Mouse (Mus musculus) heart, postnatal 36 days (tissue): ENCODE measurements at regions not wholly inside any gene's neighbourhood (a gene's known extent, or its start where the extent isn't known, plus 50 kb on each side); places are given as distances from the start of the nearest gene placed in this dataset.

Source experiments
- DNase-seq, 2 experiments: peaks; one replicate each; pipeline ENCODE4 v3.0.0; 2021 to 2022
- intact Hi-C: fragments of 180-260 bp; cut with DNase I; formaldehyde crosslinking; loops from one replicate; pipeline ENCODE4 v1.15.1; 2025

DNA sequence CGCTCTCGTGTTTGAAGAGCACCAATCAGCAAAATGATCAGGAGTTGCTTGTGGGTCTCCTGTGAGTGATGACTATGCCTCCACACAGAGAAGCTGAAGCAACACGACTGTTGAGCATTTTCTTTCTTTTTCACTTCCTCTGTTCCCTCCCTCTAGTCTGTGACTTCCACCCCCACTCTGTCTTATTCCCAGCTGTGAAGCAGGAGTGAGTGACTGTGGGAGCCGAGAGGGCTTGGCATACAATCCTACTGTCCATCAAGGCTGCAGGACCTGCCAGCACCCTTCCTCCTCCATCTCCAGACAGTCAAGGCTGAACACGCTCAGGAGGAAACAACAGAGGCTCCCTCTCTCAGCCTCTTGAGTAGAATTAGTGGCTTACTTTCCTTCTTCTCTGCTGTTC is 401.3 kb downstream of the Plcl1 start:
- DNase-seq: peak; percentile 15 to 27
- intact Hi-C loops: no loop called here

DNA sequence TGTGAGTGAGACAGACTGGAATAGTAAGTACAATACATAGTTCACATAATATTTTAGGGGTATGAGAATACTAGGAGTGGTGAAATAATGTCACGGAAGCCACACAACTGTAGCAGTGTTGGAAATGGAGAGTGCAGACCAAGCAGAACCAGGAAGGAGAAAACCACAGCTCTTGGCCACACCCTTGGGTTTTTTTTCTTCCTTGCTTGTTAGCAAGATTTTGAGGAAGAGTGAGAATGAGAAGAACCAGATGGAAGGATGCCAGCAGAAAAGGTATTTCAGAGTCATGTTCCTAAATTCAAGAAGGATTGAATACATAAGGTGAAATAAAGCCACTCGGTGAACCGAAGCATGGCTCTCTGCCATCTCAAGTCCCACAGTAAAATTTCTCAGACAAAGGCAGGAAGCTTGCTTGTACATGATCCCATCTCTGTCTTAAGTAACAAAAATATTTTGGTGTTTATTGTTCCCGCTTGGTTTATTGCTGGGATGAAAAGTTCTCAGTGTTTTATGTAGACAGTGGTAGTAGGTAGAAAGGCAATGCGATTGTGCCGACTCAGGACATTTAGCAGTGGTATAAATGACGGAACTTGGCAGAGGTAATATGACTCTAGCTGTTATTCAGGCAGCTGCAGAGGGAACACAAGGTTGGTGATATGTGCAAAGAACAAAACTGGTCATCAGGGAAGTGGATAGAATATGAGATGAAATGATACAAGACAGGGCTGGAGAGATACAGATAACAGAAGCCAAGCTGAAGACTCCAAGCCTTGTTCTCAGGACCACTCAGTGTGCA is 403.2 kb downstream of the Plcl1 start:
- intact Hi-C loops: no loop called here
- DNase-seq: no peak

DNA sequence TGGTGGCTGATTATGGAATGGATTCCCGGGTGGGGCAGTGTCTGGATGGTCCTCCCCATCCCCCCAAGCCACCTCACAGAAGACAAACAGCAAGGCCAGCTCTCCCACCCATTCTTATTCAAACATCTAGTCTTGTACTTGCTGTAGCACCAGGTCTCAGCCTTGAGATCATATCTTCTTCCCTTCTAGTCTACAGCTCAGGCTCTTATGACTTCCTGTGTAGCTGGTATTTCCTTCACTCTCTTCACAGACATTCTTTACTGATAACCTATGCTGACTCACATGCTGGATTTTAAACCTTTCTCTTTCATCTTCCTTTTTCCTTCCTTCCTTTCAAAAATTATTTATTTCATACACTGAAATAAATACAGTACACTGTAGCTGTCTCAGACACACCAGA is 406.8 kb downstream of the Plcl1 start:
- intact Hi-C loops: no loop called here
- no peak for DNase-seq

DNA sequence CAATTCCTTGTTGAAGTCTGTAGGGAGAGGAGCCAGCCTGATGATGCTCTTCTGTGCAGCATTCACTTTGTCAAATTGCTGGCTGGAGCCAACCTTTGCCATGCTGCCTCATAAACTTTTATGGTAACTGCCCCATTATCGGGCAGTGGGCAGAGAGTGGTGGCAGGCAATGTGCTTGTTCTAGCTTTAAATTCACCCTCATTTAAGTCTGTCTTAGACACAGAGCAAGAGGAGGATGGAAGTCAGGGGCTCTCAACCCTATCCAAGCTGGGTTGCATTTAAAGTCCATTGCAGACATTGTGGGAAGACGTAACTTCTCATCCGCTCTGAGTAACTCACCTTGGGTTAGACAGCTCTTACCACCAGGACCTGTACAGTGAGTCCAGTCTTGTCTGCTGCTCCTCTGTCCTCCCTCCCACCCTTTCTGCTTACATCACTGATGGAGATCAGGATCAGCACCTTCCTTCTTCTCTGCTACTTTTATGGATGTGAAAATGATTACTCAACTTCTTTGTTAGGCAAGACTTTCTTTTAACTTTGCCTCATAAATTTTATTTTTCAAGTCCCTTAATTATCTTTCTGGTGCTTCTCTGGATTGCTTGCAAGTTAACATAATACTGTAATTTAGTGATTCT is 415.3 kb downstream of the Plcl1 start:
- intact Hi-C loops: no loop called here
- no peak for DNase-seq

DNA sequence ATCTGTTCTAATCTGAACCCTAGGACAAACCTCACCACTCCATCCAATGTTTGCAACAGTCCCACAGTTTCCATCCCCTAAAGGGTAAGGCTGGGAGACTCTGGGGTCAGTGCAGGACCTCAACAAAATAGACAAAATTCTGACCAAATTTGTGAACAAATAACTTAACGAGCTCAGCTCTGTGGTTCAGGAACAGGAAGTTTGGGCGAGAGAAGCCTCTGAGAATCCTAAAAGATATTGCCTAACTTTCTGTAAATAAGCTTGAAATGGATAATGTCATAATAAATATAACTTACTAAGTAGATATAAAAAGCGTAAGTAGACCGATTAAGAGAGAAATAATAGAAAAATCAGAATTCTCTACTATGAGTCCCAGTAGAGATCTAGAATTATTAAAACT is 416.9 kb downstream of the Plcl1 start:
- DNase-seq: no peak
- intact Hi-C loops: no loop called here

DNA sequence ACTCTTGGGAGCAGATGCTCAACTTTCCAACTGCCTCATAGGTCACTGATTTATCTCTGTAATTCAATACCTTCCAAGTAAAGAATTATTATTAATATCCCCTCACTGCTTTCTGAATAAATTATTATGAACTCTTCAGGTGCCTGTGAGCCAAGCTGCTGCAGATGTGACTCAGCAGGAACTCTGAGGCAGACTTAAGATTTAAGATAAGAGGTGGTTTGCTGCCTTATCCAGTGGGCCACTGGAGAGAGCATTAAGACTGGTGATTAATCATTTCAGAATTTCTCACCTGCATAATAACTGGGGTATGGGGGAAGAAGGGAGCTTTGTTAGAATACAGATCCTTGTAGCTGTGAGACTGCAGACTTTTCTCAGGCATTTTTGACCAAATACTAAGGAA is 421.5 kb downstream of the Plcl1 start:
- intact Hi-C loops: no loop called here
- no peak for DNase-seq

DNA sequence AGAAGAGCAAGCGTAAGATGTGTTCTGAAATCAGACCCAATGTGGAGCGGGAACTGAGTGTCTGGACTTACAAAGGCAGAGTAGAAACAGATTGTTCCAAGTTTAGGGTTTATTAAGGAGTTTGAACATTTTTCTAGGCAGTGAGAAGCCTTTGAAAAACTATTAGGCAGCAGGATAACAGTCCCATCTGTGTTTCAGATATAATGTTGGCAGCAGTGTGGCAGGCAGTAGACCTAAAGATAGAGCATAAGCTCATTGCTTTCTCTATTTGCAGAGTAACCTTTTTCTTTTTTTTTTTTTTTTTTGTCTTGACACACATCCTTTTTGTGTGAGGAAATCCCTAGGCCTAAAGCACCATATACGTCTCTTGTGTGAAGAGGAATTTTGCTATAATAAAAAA is 429.6 kb downstream of the Plcl1 start:
- intact Hi-C loops: loop anchor here (5.0 to 10.0 kb wide), 3 partner anchors 98 to 598 kb away; partner anchors contain the start of gene Mars2
- no peak for DNase-seq

DNA sequence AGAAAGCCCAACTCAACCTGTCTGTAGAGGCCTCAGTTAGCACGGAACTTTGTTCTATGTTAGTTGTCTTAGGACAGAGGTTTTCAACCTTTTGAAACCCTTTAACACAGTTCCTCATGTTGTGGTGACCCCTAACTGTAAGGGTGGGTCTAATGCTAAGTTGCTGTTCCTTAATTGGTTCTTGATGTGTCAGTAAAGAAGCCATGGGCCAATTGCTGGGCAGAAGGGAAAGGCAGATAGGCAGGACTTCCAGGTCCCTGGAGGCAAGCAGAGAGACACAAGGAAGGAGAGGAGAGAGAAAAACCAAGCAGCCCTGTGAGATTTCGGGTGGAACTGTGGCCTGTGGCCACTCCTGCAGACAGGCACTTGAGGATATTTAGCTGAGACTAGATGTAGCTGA is 431.0 kb downstream of the Plcl1 start:
- no peak for DNase-seq
- intact Hi-C loops: loop anchor here (5.0 to 10.0 kb wide), 3 partner anchors 99 to 599 kb away; partner anchors contain the start of gene Mars2

DNA sequence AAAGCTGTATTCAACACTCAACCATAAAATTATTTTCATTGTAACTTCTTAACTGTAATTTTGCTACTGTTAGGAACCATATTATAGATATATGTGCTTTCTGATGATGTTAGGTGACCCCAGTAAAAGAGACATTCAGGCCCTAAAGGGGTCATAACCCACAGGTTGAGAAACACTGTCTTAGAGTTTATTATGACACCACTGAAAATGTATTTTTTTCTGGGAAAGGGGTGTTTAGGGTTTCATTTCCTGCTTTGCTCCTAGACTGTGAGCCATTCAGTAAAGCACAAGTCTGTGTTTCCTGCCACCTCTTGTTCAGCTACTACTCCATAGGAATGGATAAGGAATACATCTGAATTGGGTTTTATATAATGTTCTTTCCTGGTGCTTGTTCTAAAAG is 431.6 kb downstream of the Plcl1 start:
- DNase-seq: no peak
- intact Hi-C loops: loop anchor here (5.0 to 10.0 kb wide), 3 partner anchors 100 to 600 kb away; partner anchors contain the start of gene Mars2

DNA sequence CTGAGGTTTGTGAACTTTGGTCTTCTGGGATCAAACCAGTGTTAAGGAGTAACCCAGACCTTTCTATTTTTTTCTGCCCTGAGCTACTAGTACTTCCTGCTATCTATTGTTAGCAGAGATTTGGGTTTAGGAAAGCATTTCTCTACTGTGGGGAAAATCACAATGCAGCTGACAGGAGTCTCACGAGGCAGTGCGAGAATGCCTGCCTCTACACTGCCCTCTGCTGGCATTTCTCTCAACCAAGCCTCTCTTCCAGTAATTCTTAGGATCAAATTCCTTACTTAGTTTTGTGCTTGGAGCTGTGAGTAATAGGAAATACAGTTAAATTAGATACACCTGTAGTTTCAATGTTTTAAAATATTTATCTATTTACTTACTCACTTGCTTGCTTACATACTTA is 432.4 kb downstream of the Plcl1 start:
- peak; percentile 64 to 68 for DNase-seq
- intact Hi-C loops: loop anchor here (1.0 to 10.0 kb wide), 5 partner anchors 36 to 601 kb away; partner anchors contain the start of gene Mars2

DNA sequence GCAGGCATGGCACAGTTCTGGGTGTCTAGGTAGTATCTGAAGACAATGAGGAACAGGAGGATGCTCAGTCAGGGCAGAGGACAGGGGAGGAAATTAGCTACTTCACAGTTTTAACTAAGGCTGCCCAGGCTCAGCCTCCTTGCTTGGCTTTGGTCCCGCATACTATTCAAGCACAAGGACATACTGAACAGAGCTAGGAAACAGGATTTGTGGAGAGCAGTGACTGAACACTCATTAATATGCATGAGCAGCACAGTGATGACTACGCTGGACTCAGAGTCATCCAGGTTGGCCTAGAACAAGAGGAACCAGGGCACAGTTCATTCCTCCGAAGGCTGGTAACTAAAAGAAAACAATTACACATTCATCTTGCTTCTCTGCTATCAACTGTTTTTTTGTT is 443.1 kb downstream of the Plcl1 start:
- no peak for DNase-seq
- intact Hi-C loops: no loop called here

DNA sequence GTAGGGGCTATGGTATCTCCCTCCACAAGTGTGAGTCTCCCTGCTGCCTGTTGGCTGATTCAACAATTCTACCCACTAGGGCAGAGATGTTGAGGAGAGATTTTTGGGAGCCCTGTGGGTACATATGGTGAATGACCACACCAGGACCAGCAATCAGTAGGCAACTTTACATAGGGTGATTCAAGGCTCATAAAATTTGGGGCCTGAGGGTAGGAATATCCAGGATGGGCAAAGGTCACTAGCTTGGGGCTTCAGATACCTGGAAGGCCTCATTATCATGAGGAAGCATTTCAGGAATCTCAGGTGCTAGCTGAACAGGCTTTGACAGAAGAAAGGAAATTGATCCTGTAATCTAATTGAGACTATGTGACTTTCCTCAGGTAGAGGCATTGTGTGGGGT is 446.6 kb downstream of the Plcl1 start:
- no peak for DNase-seq

DNA sequence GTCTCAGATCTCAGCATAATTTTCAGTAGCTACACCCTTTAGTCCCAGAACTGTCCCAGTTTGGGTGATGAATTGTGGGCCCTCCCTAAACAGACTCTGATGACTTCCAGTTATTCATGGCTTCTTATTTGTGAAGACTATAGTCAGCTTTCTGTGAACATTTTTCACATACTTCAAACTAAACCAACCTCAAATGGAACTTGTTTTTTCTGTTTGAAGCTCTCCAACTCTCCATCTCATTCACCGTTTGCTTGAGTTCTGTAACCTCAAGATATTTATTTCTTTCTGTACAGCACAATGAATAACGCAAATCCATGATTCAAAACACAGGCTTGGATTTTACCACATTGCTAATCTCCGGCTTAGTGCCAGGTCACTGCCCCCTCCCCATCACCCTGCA is 453.4 kb downstream of the Plcl1 start:
- intact Hi-C loops: no loop called here
- no peak for DNase-seq

More for the DNA sequence above, 446.6 kb downstream of the Plcl1 start:
- intact Hi-C loops: no loop called here

DNA sequence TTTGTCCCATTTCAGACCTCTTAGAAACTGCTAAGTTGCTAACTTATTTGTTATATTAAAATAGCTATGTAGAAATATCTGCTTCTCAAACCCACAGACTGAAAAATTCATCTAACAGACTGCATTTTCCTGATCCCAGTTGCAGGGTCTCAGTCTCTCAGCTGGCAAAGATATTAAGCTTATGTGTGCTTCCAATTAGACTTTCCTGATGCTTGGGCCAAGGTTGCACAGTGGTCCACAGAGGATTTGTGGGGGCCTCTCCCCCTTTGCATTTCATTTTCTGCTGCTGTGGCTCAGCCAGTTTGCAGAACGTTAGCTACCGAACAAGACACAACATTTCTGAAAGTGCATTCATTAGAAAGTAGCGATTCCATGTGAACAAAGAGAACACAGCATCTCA is 457.4 kb downstream of the Plcl1 start:
- intact Hi-C loops: no loop called here
- DNase-seq: no peak

DNA sequence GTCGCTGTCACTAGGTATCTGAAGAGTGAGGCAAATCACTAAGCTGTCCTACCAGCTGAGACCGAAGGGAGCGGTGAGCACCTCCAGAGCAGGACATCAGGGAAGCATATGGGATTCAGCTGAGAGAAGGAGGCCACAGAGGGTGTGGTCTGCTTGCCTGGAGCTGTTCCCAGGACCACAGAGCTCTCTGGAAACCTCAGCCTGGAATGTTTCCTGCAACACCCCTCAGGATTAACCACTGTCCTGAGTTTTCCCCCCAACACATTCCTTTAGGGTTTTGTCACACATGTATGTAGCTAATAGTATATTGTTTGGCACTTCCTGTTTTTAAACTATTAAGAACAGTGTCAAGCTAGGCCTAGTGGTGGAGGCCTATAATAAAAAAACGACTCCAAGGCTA is 459.6 kb downstream of the Plcl1 start:
- DNase-seq: no peak
- intact Hi-C loops: no loop called here

DNA sequence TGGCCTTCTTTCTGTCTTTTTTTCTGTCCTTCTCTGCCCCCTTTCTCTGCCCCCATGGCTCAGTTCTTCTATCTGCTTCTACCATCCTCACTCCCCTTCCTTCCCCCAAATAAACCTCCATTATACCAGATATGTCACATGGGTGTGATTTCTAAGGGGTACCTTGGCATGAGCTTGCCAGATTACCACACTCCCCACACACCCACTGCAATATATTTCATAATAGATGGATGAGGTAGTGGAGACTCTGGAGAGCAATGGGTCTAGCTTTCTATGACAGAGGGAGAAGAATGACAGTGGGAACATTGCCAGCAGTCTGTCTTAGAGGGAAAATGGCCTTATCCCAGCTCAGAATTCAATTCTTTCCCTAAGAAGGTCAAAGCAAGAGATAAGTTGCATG is 461.0 kb downstream of the Plcl1 start:
- intact Hi-C loops: no loop called here
- DNase-seq: no peak

DNA sequence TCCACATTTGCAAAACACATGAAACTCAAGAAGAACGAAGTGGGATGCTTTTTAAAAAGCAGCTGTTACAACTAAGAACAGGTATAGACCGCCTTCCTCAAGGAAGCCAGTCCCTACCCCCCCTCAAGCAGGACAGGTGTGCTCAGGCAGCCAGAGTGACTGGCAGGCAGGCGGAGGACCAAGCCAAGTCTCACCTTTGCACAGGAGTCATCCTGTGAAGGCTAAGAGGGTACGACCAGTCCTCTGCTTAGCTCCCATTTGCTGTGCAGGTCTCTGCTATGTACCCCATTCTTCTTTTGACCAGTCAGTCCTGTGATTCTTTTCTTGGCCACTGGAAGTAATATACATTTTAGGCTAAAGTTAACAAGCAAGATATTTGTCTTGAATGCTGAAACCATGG is 467.9 kb downstream of the Plcl1 start:
- DNase-seq: no peak
- intact Hi-C loops: loop anchor here (5.0 to 10.0 kb wide), 3 partner anchors 116 to 629 kb away; no protein-coding TSS in a partner anchor

DNA sequence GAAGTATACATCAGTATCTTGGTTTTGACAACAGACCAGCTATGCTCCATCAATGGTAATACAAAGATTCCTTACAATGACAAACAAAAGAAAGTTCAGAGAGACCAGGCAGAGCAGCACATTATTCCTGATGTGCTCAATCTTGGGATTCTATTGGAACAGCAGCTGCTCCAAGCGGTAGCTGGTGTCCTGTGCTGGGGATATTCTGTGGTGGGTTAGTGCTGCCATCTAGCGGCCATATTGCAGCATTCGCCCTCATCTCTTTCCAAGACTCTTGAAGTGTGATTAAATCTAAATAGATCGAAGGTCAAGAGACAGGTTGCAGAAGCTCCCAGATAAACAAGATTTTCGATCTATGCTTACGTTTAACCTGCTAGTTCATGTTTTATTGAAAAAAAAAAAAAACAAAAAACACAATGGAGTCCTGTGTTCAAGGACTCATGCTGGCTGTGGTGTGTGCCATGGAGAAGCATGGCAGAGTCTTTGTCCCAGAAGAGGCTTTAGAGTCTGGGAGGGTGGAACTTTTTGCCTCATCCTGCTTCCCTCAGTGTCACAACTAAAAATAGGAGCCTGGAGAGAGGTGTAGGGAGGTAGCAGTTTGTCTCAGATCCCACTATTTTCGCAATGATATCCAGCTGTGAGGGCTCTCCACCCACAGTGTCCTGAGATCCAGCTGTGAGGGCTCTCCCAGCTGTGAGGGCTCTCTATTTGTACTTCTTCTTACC is 468.6 kb downstream of the Plcl1 start:
- intact Hi-C loops: loop anchor here (1.0 to 10.0 kb wide), 5 partner anchors 36 to 630 kb away; no protein-coding TSS in a partner anchor
- DNase-seq: peak; percentile 54 to 69

DNA sequence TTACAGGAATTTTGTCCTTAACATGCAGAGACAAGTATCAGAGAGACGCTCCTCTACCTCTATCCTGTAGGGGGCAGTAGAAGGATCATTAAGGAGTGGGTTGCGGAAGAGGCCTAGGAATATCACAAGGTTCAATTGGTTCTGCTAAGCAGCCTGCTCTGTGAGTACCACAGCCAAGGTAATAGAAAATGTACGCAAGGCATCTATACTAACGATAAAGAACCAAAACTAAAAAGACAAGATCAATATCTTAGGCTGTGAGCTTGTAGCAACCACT is 469.1 kb downstream of the Plcl1 start:
- intact Hi-C loops: loop anchor here (1.0 to 10.0 kb wide), 5 partner anchors 37 to 630 kb away; no protein-coding TSS in a partner anchor
- no peak for DNase-seq

DNA sequence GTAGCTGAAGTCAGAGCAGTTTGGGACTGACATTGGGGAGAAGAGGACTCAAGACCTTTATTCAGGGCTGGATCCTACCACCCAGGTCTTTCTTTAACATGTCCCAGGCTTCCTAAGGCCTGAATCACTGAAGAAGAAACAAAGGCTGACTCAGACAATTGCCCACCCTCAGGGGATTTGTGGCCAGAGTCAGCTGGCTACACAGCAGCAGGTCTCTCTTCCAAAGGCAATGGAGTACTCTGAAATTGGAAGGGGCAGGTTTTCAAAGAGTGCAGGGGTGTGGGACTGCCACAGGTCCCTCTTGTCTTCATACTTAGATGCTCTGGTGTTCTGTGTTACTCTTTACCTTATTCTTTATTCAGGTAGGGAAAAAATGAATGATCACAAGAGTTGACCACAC is 478.9 kb downstream of the Plcl1 start:
- intact Hi-C loops: no loop called here
- DNase-seq: no peak

DNA sequence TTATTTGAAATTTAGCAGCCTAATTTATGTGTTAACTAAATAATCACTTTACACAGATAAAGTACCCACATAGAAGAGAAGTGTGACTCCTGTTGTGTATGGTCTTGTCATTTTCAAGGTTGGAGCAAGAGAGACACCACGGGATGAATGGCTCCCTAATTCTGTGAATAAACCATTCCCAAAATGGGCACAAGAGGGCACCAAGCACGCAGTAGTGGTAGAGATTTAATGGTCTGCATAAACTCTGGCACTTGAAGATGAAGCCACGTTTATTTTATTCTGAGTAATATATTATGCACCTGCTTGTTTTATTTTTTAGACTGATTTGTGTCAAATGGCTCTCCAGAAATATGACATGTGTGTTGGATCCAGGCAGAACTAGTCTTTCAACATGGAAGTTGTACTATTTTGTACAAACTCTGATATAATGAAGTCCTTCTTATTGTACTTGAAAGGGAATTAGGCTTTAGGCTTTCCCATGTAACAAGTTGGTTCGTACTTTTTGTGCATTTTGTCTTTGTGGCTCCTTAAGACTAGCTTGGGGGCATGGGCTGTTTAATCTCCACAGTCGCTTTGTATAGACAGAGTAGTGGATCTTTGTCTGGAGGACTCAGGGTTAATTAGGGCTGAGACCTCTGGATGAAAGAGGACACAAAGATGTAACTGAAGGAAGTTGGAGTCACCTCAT is 480.8 kb downstream of the Plcl1 start:
- intact Hi-C loops: loop anchor here (2.0 to 5.0 kb wide), 2 partner anchors 1091 to 1318 kb away; partner anchors contain the start of gene Satb2
- peak; percentile 10 to 31 for DNase-seq
